ENCODE assay signal across 27 mouse cellular contexts in genomic region chr14:117332256-117332655, GRCm38 (mm10).
A peak's percentile ranks its signal among the peaks of the same experiment; 100 is the strongest.
DNase-seq lines count a peak whose midpoint lies in the region; ATAC-seq and TF ChIP-seq lines count a peak whose summit lies in the region.
"Had no signal": no experiment of that assay in that cellular context is flagged by ENCODE, and none has a peak within 500 bp of the region (broad histone marks: within the 10 kb centered on the region; RNA-seq: fewer than 3 reads in every experiment).

No protein-coding gene starts in this region.

- no peak overlapping the region for H3K4me3 ChIP-seq in kidney, embryonic 15.5 days (replicated peaks)
- H3K4me3 ChIP-seq in kidney, adult 2 months (ENCODE audit: insufficient read depth, low read depth, low read length): no peak overlapping the region
- H3K4me3 ChIP-seq in limb, embryonic 11.5 days (ENCODE audit: low read depth, low read length): no peak overlapping the region
- no peak overlapping the region for H3K4me3 ChIP-seq in left cerebral cortex, adult 2 months
- H3K4me3 ChIP-seq: embryonic facial prominence, embryonic 12.5 days; embryonic facial prominence, embryonic 15.5 days; heart, embryonic 12.5 days; heart, embryonic 15.5 days; hindbrain, embryonic 10.5 days; hindbrain, embryonic 13.5 days had no signal

- H3K27ac ChIP-seq in kidney, embryonic 15.5 days: peak overlapping the region; percentile 20; the same call in 1 of the 2 replicates
- no peak overlapping the region for H3K27ac ChIP-seq in kidney, adult 2 months (ENCODE audit: insufficient read depth, low read depth, low read length)
- H3K27ac ChIP-seq in limb, embryonic 11.5 days (replicated peaks; ENCODE audit: low read depth, low read length): no peak overlapping the region
- H3K27ac ChIP-seq in left cerebral cortex, adult 2 months: no peak overlapping the region
- H3K27ac ChIP-seq: embryonic facial prominence, embryonic 12.5 days; embryonic facial prominence, embryonic 15.5 days; heart, embryonic 15.5 days; hindbrain, embryonic 10.5 days; hindbrain, embryonic 13.5 days had no signal

- no peak overlapping the region for H3K4me2 ChIP-seq in kidney, embryonic 15.5 days
- no peak overlapping the region; the same call in 1 of the 2 replicates for H3K4me2 ChIP-seq in limb, embryonic 11.5 days (ENCODE audit: low read depth, severe bottlenecking)
- H3K4me2 ChIP-seq: embryonic facial prominence, embryonic 12.5 days; embryonic facial prominence, embryonic 15.5 days; heart, embryonic 12.5 days; heart, embryonic 15.5 days; hindbrain, embryonic 13.5 days had no signal

- no peak for DNase-seq in kidney, adult 2 months
- DNase-seq in kidney, postnatal 4 days: peak; percentile 8 to 32
- DNase-seq in kidney, postnatal 25 days: no peak
- no peak for DNase-seq in limb, embryonic 11.5 days (ENCODE audit: low spot score)
- no peak for DNase-seq in left cerebral cortex, adult 2 months (ENCODE audit: extremely low spot score in 1 of 2, low spot score in 2 of 2)
- DNase-seq: adrenal gland, adult 8-10 months; adrenal gland, postnatal 25 days; cerebellum, adult 11-12 months; cerebellum, adult 8-10 months; cerebellum, postnatal 10 days; cerebellum, postnatal 36 days; embryo, embryonic 11 days; gastrocnemius, postnatal 25 days; heart, adult 18-20 months; heart, postnatal 10 days; heart, postnatal 36 days had no signal

- no peak for TF ChIP-seq POLR2A in kidney, adult 2 months (IDR thresholded peaks at IDR 0.05; ENCODE audit: low read depth, low read length)

- no peaks in the 10 kb centered on the region for H3K36me3 ChIP-seq in kidney, embryonic 15.5 days
- H3K36me3 ChIP-seq in kidney, adult 2 months (ENCODE audit: control insufficient read depth, insufficient read depth, low read length): no peaks in the 10 kb centered on the region
- H3K36me3 ChIP-seq in limb, embryonic 11.5 days (ENCODE audit: control insufficient read depth, insufficient read depth, low read length): no peaks in the 10 kb centered on the region
- H3K36me3 ChIP-seq: embryonic facial prominence, embryonic 12.5 days; embryonic facial prominence, embryonic 15.5 days; heart, embryonic 12.5 days; heart, embryonic 15.5 days; hindbrain, embryonic 10.5 days; hindbrain, embryonic 13.5 days had no signal

- H3K9ac ChIP-seq in kidney, embryonic 15.5 days: no peak overlapping the region
- H3K9ac ChIP-seq in limb, embryonic 11.5 days (ENCODE audit: low read length): no peak overlapping the region
- H3K9ac ChIP-seq: embryonic facial prominence, embryonic 12.5 days; embryonic facial prominence, embryonic 15.5 days; heart, embryonic 12.5 days; heart, embryonic 15.5 days; hindbrain, embryonic 13.5 days had no signal

- ATAC-seq in kidney, embryonic 15.5 days (replicated peaks; ENCODE audit: low FRiP score): peak; percentile 64
- ATAC-seq in limb, embryonic 11.5 days (ENCODE audit: insufficient number of reproducible peaks, low FRiP score, low TSS enrichment, low read depth): peak; percentile 44; the same call in 1 of the 2 replicates
- ATAC-seq: activated CD4-positive, CD25-positive, alpha-beta regulatory T cell, adult 4 months; CD4-positive, CD25-positive, alpha-beta regulatory T cell, adult 4 months; forebrain, embryonic 14.5 days; hindbrain, embryonic 16.5 days had no signal

- 0 out of 2 replicates have a peak, but pooled peaks cover 9% of the 10 kb centered on the region for H3K4me1 ChIP-seq in kidney, embryonic 15.5 days
- no peaks in the 10 kb centered on the region for H3K4me1 ChIP-seq in kidney, adult 2 months (ENCODE audit: control insufficient read depth, insufficient read depth, low read length)
- peaks cover 9% of the 10 kb centered on the region for H3K4me1 ChIP-seq in limb, embryonic 11.5 days (ENCODE audit: control insufficient read depth, insufficient read depth, low read length)
- H3K4me1 ChIP-seq: embryonic facial prominence, embryonic 12.5 days; embryonic facial prominence, embryonic 15.5 days; heart, embryonic 12.5 days; heart, embryonic 15.5 days had no signal

- H3K9me3 ChIP-seq in kidney, embryonic 15.5 days (replicated peaks): no peaks in the 10 kb centered on the region
- H3K9me3 ChIP-seq in limb, embryonic 11.5 days (ENCODE audit: control insufficient read depth, low read length): no peaks in the 10 kb centered on the region
- H3K9me3 ChIP-seq: embryonic facial prominence, embryonic 12.5 days; embryonic facial prominence, embryonic 15.5 days; heart, embryonic 12.5 days; heart, embryonic 15.5 days; hindbrain, embryonic 10.5 days; hindbrain, embryonic 13.5 days had no signal

- intact Hi-C loops in left cerebral cortex, adult 2 months (cut with DNase I): no loop called here

- TF ChIP-seq CTCF in kidney, adult 2 months (conservative IDR thresholded peaks at IDR 0.05; ENCODE audit: insufficient read depth, insufficient read length, low read depth, low read length): no peak
- no peak for TF ChIP-seq CTCF in left cerebral cortex, adult 2 months (IDR thresholded peaks at IDR 0.05)

- 35% methylated on average over 1 of the region's 1 CpGs for WGBS in kidney, embryonic 15.5 days
- WGBS in kidney, adult 2 months: 57% methylated on average over 1 of the region's 1 CpGs
- 27% methylated on average over 1 of the region's 1 CpGs for WGBS in limb, embryonic 11.5 days

- H3K27me3 ChIP-seq in kidney, embryonic 15.5 days: no peaks in the 10 kb centered on the region
- no peaks in the 10 kb centered on the region for H3K27me3 ChIP-seq in kidney, adult 2 months (replicated peaks; ENCODE audit: control insufficient read depth, insufficient read depth, low read length)
- H3K27me3 ChIP-seq in limb, embryonic 11.5 days (ENCODE audit: control insufficient read depth, insufficient read depth, low read length): no peaks in the 10 kb centered on the region
- H3K27me3 ChIP-seq: embryonic facial prominence, embryonic 12.5 days; embryonic facial prominence, embryonic 15.5 days; heart, embryonic 12.5 days; heart, embryonic 15.5 days; hindbrain, embryonic 13.5 days had no signal

Comparison
In these comparisons a context has a peak if more than half of its experiments do, and no peak if none do; other contexts are left out.
1. DNase-seq: peak in kidney, postnatal 4 days (2 of 2); none in kidney, adult 2 months (single experiment), kidney, postnatal 25 days (0 of 2), limb, embryonic 11.5 days (single experiment) and left cerebral cortex, adult 2 months (0 of 2).